Mouse (Mus musculus): ENCODE data around the gene Cdk5r1.

DNA sequence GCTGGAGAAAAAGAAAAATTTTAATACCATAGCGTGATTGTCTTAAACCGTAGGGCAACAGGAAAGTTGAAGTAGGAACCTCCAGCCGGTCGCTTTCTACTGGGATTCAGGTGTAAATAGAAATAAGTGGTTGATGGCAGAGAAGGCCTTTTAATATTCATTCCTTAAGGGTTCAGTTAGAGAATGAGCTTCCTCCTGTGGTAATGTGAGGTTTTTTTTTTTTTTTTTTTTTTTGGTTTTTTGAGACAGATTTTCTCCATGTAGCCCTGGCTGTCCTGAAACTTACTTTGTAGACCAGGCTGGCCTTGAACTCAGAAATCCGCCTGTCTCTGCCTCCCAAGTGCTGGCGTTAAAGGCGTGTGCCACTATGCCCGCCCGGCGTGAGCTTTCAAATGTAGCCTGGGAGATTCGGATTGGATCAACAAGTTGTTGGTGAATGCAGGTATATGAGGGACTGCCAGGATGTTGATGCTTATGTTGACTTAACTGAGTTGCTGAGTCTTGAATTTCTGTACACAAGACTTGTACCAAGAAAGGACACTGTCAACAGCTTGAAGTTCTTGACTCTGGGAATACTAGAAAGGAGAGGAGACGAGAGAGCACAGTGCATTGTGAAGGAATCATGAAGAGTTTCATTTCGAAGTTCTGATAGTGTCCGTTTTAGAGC lies 47.2 kb upstream of the Cdk5r1 start:
- TF ChIP-seq GATA1 (IDR thresholded peaks at IDR 0.05; ENCODE audit: borderline replicate concordance, low read length) (no peak), FLI1 (IDR thresholded peaks at IDR 0.05; ENCODE audit: low read length) (no peak)

Data from megakaryocyte, embryonic 14.5 days (primary cell).